Mouse (Mus musculus) cortical plate, adult 2 months (tissue): Measurements from ENCODE around the gene Trip11. TPM values are rescaled to one million over a fixed set of nuclear protein-coding genes. Genes with fewer than 3 reads are reported as not detected.
A peak's percentile ranks its signal among the peaks of the same experiment; 100 is the strongest.

Source experiments
- H3K27ac ChIP-seq: fragments of 200-500 bp; 2 replicates; pipeline ENCODE4 v1.5.1; 2012; ENCODE audit warnings: low read length, control low read depth, inconsistent platforms; ENCODE audit not compliant: insufficient read depth
- H3K4me1 ChIP-seq: fragments of 200-500 bp; 2 replicates; pipeline ENCODE4 v1.6.1; 2011; ENCODE audit warnings: low read length; ENCODE audit not compliant: control insufficient read depth, insufficient read depth
- H3K4me3 ChIP-seq: fragments of 200-500 bp; 2 replicates; pipeline ENCODE4 v1.5.1; 2011; ENCODE audit warnings: mild to moderate bottlenecking, low read length, control low read depth; ENCODE audit not compliant: insufficient read depth
- CTCF ChIP-seq: fragments of 200-500 bp; IDR thresholded peaks from 2 replicates; pipeline ENCODE4 v1.5.1; 2011; ENCODE audit warnings: mild to moderate bottlenecking, control low read depth, low read length; ENCODE audit not compliant: insufficient read depth; ENCODE audit errors: extremely low read depth
- POLR2A ChIP-seq: fragments of 200-500 bp; IDR thresholded peaks from 2 replicates; pipeline ENCODE4 v1.6.1; 2011; ENCODE audit warnings: mild to moderate bottlenecking, low read length, control low read depth; ENCODE audit not compliant: insufficient read depth; ENCODE audit errors: extremely low read depth
- polyA plus RNA-seq: library from polyadenylated mRNA; depleted of rRNA; stranded (reverse); fragments of >200 nt; gene quantifications from 2 replicates; pipeline ENCODE4 v1.2.3, GENCODE M21; 2012

Gene Trip11
- polyA plus RNA-seq, 1 experiment: 11.1 TPM

GRCm38 (mm10) chr12:101833115-101833506, 80.0 kb downstream of the Trip11 start:
- H3K27ac ChIP-seq: no peak overlapping the region
- H3K4me1 ChIP-seq: no peaks in the 10 kb centered on the region
- TF ChIP-seq POLR2A (no peak), CTCF (no peak)
- no peak overlapping the region for H3K4me3 ChIP-seq

- H3K27ac ChIP-seq: no peak overlapping the region
- H3K4me3 ChIP-seq: no peak overlapping the region
- TF ChIP-seq POLR2A (no peak), CTCF (no peak)
- no peaks in the 10 kb centered on the region for H3K4me1 ChIP-seq
These were observed 80.6 kb downstream of the Trip11 start for GRCm38 (mm10) chr12:101832179-101833114.

- no peak for TF ChIP-seq CTCF
- Histone ChIP-seq H3K27ac (no peak overlapping the region), H3K4me3 (no peak overlapping the region), H3K4me1 (no peaks in the 10 kb centered on the region)
These were observed 81.8 kb downstream of the Trip11 start for GRCm38 (mm10) chr12:101831221-101831620.

GRCm38 (mm10) chr12:101823161-101823560, 89.9 kb downstream of the Trip11 start:
- Histone ChIP-seq H3K4me3 (no peak overlapping the region), H3K4me1 (no peaks in the 10 kb centered on the region; the same call in 1 of the 2 replicates), H3K27ac (no peak overlapping the region)
- TF ChIP-seq CTCF: no peak

GRCm38 (mm10) chr12:101821596-101821995, 91.5 kb downstream of the Trip11 start:
- TF ChIP-seq POLR2A (no peak), CTCF (no peak)

GRCm38 (mm10) chr12:101819570-101819969, 93.5 kb downstream of the Trip11 start:
- H3K4me1 ChIP-seq: peaks cover 1% of the 10 kb centered on the region; the same call in 1 of the 2 replicates
- H3K27ac ChIP-seq: no peak overlapping the region
- TF ChIP-seq CTCF: no peak
- H3K4me3 ChIP-seq: no peak overlapping the region; the same call in 1 of the 2 replicates

More at GRCm38 (mm10) chr12:101821596-101821995, 91.5 kb downstream of the Trip11 start:
- H3K27ac ChIP-seq: no peak overlapping the region
- no peak overlapping the region for H3K4me3 ChIP-seq
- H3K4me1 ChIP-seq: peaks cover 1% of the 10 kb centered on the region; the same call in 1 of the 2 replicates

- H3K4me3 ChIP-seq: peak within 1 kb of the TSS; percentile 35
- H3K4me1 ChIP-seq: peaks cover 1% of the 10 kb centered on the region; the same call in 1 of the 2 replicates
- TF ChIP-seq POLR2A: no peak
- no peak for TF ChIP-seq CTCF
- H3K27ac ChIP-seq: no peak within 1 kb of the TSS
These were observed 94.3 kb downstream of the Trip11 start, which contains the start of gene Fbln5 for GRCm38 (mm10) chr12:101818608-101819370. Gene Fbln5 (minus strand): TSS chr12:101819055.

GRCm38 (mm10) chr12:101818246-101818607, 94.8 kb downstream of the Trip11 start:
- TF ChIP-seq CTCF: no peak
- no peak for TF ChIP-seq POLR2A
- Histone ChIP-seq H3K27ac (no peak overlapping the region), H3K4me1 (peaks cover 1% of the 10 kb centered on the region; the same call in 1 of the 2 replicates), H3K4me3 (peak overlapping the region; percentile 35; the same call in 1 of the 2 replicates)

GRCm38 (mm10) chr12:101816810-101817209, 96.3 kb downstream of the Trip11 start:
- Histone ChIP-seq H3K4me3 (no peak overlapping the region), H3K27ac (no peak overlapping the region), H3K4me1 (peaks cover 1% of the 10 kb centered on the region; the same call in 1 of the 2 replicates)
- TF ChIP-seq POLR2A (no peak), CTCF (no peak)
